Mouse (Mus musculus) adrenal gland, adult 18-20 months (tissue): ENCODE results near the gene Mrpl12. TPM values are rescaled to one million over a fixed set of nuclear protein-coding genes. Genes with fewer than 3 reads are reported as not detected.

Experiments used
- DNase-seq, 2 experiments: peaks; one replicate each; pipeline ENCODE4 v3.0.0; 2021 to 2022; ENCODE audit warnings: low spot score in 2 of 2
- total RNA-seq, 2 experiments: library from RNA; stranded (reverse); gene quantifications; 1 replicate in 1 of 2; 2 replicates in 1 of 2; pipeline ENCODE4 v1.2.3; 2021

Mrpl12 gene
- total RNA-seq, 2 experiments from 2014 or later: 104 to 140 TPM

DNA sequence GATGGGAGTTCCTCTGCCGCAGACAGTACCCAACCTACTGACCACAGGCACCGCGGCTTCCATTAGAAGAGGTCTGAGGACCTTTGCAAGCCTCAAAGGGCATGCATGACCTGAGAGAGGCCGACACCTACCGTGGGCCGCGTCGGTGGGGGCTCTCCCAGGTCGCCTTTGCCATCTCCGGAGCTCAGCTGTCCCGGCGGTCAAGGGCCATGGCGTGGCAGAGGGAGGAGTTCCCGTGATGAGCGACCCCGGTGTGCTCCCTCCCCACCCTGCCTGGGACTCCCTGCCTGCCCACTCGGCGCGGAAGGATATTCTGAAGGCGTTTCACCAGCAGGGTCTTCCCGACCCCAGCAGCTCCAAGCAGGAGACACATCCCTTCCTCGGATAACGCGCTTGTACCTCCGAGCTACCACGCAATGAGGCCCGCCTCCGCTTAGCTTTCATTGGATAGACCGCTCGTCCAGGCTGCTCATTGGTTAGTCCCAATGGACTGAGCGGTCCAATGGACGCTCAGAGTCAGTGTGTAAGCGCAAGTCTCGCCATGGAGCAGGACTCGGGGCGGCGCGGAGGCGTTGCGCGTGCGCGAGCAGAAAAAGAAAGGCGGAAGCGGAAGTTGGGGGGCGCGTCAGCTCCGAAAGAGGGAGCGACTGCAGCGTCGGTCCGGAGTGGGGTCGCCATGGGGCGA is 17.2 kb upstream of the Mrpl12 start, which contains the start of gene Arl16:
TSS of gene Arl16 (minus strand) at position 557 of the 685 bp plus-strand sequence.
- DNase-seq: peak; percentile 89 to 91

DNA sequence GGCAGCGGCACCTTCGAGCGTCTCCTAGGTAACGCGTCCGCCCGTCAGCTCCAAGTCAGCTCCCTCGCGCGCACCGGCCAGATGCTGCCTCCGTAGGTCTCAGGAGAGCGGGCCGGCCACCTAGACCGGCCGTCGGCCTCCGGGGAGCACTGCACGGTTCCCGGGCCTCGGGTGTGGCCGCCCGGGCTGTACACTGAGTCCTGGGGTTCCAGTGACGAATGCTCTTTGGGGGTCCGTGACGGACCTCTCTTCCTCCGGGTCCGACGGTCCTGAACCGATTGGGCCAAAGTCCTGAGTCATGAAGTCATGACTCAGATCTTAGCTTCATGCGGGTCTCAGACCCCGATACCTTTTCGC is 16.7 kb upstream of the Mrpl12 start:
- DNase-seq: no peak

GRCm38 (mm10) chr11:120472052-120472451 is 12.4 kb upstream of the Mrpl12 start:
- no peak for DNase-seq

- DNase-seq: no peak
Observed at GRCm38 (mm10) chr11:120483448-120483934, 922 bp upstream of the Mrpl12 start.

GRCm38 (mm10) chr11:120485251-120485650 is 838 bp downstream of the Mrpl12 start:
- DNase-seq: no peak

GRCm38 (mm10) chr11:120488516-120488915 is 4.1 kb downstream of the Mrpl12 start:
- no peak for DNase-seq

DNA sequence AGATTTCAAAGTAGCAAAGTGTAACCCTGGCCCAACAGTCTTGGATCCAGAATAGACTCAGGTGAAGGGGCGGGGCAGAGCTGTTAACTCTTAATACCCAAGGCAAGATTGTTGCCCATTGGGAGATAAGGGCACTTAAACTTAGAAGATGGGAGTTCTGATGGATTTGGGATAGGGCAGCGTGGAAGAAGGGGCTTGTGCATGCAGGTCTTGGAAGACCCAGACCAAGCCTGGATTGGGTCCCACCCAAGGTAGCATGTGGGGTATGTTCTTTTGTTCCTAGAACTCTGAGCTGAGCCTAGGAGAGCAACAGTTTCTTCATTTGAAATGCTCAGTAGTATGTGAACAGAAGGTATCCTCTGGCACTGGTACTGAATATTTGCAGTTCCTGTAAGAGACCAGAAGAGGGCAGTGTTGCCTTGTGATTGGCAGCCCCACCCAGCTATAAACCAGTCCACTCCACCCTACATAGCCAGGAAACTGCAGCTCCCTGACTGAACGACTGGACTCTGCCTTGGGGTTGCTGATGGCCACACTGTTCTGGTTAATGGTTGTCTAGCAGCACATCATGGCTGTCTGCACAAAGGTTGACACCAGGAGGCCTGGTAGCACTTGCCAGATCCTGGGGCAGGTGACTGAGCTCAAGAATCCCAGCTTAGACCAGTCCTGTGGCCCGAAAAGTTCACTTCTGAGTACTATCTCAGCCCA is 4.8 kb downstream of the Mrpl12 start:
- peak; percentile 42 to 55 for DNase-seq

DNA sequence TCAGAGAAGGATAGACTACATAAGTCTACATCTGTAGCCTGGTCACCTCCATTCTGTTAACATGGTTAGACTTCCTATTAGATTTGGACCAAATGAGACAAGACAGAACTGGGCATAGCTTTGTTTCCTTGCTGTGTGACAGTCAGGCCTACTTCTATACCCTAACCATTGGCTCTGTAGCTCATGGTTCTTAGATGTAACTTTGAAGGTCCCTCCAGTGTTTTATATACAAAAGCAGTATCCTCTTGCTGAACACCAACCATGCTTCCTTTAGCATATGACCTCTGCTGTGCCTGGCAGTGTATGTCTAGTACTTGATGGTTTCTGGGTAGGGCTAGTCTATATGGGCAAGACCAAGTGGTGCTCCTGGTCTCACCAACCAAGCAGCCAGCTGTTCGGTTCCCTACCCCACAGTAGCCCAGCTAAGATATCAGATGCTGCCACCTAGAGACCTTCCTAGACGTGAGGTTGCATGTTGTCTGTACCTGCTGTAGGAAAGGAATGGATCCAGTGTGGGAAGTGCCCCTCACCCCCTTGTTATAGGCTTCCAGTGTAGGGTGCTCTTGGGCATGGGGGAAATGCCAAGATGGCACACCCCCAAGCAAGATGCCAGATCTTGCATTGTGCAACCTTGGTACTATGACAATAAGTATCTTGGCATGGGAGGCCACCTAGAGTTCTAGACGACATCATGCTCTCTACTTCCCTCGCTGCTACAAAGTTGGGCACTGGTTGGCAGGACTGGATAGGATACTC is 6.1 kb downstream of the Mrpl12 start:
- no peak for DNase-seq

DNA sequence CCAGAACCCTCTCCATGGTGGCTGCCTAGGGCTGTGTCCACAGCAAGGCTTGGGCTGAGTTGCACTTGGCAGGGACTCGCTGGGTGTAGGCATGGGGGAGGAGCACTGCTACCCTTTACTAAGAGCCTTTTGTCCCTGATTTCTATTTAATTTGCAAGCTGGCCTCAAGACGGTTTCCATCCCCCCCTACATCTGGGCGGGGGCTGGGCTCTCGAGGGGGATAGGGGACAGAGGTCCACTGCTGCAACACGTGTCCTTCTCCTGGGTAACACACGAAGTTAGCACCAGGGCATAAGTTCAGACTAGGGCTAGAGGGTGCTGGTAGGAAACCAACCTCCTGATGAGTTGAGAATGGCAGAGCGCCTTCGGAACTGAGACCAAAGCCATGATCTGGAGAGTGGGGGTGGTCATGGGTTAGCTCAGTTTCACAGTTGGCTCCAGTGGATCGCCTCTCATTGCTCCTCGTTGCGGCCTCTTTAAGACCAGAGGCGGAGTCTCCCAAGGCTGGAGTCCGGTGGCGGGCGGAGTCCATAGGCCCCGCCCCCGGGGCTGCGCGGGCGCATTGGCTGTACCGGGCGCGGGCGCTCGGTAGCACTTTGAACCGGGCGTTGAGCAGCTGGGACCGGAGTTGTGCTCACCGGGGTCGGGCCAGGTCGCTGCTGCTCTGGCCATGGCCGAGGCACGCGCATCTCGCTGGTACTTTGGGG is 7.1 kb downstream of the Mrpl12 start, which contains the start of gene Slc25a10:
TSS of gene Slc25a10 (plus strand) at position 524 of the 707 bp plus-strand sequence.
- peak; percentile 88 to 89 for DNase-seq

DNA sequence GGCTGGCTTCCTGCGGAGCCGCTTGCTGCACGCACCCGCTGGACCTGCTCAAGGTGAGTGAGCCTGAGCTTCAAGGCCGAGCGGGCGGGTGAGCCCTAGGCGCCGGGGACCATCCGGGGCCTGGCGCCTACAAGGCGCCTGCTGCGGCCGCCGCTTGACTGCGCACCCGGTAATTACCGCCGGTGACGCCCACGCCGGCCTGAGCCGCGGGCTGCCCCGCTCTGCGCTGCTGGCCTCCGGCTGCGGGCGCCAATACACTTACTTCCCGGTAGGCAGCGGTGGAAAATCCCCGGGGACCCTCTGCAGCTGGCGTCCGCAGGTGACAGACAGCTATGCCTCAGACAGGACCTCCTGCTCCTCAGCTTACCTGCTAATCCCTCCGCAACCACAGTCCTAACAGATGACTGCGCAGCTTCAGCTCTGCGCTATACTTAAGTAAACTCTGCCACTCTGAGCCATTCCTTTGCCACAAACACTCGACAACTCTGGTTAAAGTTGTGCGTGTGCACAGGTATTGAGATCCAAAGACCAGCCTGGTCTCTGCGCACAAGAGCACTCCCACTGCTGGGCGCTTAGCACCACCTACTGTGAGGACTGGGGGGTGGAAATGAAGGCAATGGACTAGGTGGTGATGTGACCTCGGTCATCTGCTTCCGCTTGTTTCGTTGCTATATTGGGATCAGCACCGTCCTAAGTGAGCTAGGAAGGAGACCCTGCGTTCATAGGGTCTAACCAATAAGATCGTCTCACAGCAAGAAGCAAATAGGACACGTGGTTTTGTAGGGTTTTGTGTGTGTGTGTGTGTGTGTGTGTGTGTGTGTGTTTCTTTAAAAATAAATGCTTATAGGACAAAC is 7.8 kb downstream of the Mrpl12 start:
- DNase-seq: peak in 1 of 2 experiments; percentile 45

DNA sequence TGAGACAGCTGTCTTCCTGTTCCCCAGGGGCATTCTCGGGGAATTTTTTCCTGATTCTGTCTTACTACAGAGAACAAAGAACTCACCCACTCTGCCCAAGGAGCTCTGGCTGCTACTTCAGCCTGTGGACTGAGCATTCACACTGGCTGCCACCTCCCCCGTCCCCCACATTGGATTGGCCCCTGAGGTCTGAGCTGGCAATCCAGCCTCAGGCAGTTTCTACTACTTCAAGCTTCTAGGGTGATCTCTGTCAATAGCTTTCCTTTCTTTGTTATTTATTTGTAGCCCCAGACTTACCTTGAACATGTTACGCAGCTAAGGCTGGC is 8.4 kb downstream of the Mrpl12 start:
- DNase-seq: no peak

GRCm38 (mm10) chr11:120493351-120493750 is 8.9 kb downstream of the Mrpl12 start:
- DNase-seq: no peak

DNA sequence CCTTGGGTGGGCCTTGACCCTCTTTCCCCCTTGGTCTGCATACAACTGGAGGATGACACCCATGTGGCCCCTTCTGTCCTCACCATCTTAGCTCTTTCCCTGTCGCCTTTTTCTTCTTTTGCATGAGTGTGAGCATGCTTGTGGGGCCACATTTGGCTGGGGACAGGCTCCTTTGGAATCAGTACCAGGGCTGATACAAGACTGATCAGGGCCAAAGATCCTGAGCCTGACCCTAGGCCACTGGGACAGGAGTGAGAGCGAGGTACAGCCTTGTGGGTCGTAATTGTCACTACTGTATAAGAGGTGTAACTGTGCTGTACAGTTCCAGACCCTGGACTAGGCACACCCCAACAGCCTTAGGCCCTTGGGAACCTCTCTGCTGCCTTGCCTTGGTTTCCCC is 9.5 kb downstream of the Mrpl12 start:
- no peak for DNase-seq

DNA sequence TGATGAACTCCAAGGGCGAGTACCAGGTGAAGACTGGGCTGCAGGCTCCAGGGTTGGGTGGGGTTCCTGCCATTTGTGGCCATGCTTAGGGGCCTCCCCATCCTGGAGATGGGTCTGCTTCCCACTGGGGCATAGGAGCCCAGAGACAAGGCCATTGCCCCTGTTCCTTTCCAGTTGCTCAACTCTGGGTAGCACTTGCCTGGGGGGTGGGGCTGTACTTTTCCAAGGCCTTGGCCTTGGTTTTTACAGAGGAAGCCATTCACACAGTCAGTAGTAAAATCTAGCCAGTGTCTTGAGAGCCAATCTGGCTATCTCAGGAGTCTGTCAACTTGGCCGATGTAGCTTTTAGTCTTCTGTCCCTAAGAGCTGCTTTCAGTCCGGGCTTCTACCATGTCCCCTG is 13.0 kb downstream of the Mrpl12 start:
- peak; percentile 63 to 67 for DNase-seq

- peak; percentile 38 to 51 for DNase-seq
Observed at GRCm38 (mm10) chr11:120498226-120498625, 13.8 kb downstream of the Mrpl12 start.

DNA sequence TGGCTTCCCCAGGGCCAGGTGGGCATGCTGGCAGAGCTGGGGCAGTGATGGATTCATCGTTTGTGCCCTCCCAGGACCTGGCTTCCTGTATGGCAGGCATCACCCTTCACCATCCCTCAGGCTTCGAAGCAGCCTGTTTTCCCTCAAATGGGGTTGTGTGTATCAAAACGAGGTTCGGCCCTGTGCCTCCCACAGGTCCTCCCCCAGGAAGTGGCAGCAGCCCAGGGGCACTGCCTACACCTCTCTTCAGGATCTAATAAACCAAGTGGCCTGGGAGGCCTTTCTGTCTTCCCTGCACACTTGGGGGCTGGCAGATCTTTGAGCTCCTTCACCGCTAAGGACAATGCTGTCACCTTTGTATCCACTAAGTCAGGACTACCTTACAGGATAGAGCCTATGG is 14.5 kb downstream of the Mrpl12 start:
- no peak for DNase-seq

- no peak for DNase-seq
Observed at GRCm38 (mm10) chr11:120499894-120500293, 15.5 kb downstream of the Mrpl12 start.

- no peak for DNase-seq
Observed at GRCm38 (mm10) chr11:120500357-120500756, 15.9 kb downstream of the Mrpl12 start.

DNA sequence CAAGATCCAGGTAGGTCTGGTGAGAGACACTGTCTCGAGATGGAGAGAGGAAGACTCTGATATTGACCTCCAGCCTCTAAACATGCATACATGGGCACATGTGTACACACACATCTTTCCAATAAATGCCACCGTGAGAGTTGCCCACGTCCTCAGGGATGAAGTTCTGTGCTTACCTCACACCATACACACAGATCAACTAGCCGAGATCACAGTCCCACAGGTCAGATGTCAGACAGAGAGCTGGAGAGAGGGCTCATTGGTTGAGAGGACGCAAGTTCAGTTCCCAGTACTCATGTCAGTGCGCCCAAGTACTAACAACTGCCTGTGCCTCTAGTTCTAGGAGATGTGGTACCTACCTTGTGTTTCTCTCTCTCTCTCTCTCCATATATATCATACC is 16.6 kb downstream of the Mrpl12 start:
- DNase-seq: no peak

DNA sequence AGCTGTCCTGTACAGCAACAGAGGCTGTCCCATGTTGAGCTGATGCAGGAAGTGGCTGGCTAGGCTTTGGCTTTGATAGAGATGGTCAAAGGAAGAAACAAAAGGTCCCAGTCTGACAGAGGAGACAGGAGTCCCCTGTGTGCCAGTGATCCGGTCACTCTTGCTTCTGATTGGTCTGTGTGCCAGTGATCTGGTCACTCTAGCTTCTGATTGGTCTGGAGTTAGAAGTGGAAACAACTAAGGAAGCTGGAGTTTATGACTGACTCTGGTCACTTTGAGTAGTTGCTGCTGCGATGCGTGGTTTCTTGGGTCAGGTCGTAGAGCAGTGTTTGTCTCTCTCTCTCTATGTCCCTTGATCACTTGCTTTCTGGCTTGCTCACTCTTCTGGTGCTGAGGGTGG is 17.3 kb downstream of the Mrpl12 start:
- DNase-seq: no peak
